ENCODE assay signal across 8 mouse cellular contexts in genomic region chr2:28512798-28513401, GRCm38 (mm10). TPM values are rescaled to one million over a fixed set of nuclear protein-coding genes. Genes with fewer than 3 reads are reported as not detected.
DNase-seq lines count a peak whose midpoint lies in the region; ATAC-seq and TF ChIP-seq lines count a peak whose summit lies in the region.

TSS of gene Ralgds (plus strand) at chr2:28513125.

- H3K4me1 ChIP-seq in heart, embryonic 16.5 days (ENCODE audit: control insufficient read depth, insufficient read depth, low read length), result peaks cover 17% of the 10 kb centered on the region
- peaks cover 14% of the 10 kb centered on the region for H3K4me1 ChIP-seq in liver, postnatal 0 days (ENCODE audit: insufficient read depth)

- no peaks in the 10 kb centered on the region for H3K36me3 ChIP-seq in heart, embryonic 16.5 days (ENCODE audit: control insufficient read depth, insufficient read depth)
- no peaks in the 10 kb centered on the region for H3K36me3 ChIP-seq in liver, postnatal 0 days (replicated peaks; ENCODE audit: insufficient read depth, low read length)

- H3K9me3 ChIP-seq in heart, embryonic 16.5 days (replicated peaks; ENCODE audit: control insufficient read depth, low read length), result no peaks in the 10 kb centered on the region
- H3K9me3 ChIP-seq in liver, postnatal 0 days (ENCODE audit: low read length), result no peaks in the 10 kb centered on the region

- peak within 1 kb of the TSS; percentile 76 for H3K9ac ChIP-seq in heart, embryonic 16.5 days (ENCODE audit: low read length)
- peak within 1 kb of the TSS; percentile 44 for H3K9ac ChIP-seq in liver, postnatal 0 days (replicated peaks)

- peak; percentile 85 for DNase-seq in CD4-positive, CD25-positive, alpha-beta regulatory T cell, adult 2 months (ENCODE audit: low read depth, low spot score)
- peak; percentile 86 for DNase-seq in embryo, embryonic 11 days
- peak; percentile 88 for DNase-seq in kidney, postnatal 14 days
- DNase-seq in liver, postnatal 0 days, result peak; percentile 50
- no peak for DNase-seq in c-Kit-positive CD71-positive TER-119-positive erythroid progenitor cells, embryonic 14.5 days (ENCODE audit: low spot score)

- peak; percentile 16; the same call in 1 of the 2 replicates for TF ChIP-seq CTCF in liver, postnatal 0 days (IDR thresholded peaks at IDR 0.05; ENCODE audit: low read depth)

- H3K27me3 ChIP-seq in heart, embryonic 16.5 days (ENCODE audit: control insufficient read depth, insufficient read depth, low read length), result no peaks in the 10 kb centered on the region; the same call in 1 of the 2 replicates
- peaks cover 25% of the 10 kb centered on the region for H3K27me3 ChIP-seq in liver, postnatal 0 days (ENCODE audit: insufficient read depth, low read length)

- TF ChIP-seq EP300 in liver, postnatal 0 days (IDR thresholded peaks at IDR 0.05; ENCODE audit: low read depth), result no peak

- ATAC-seq in activated CD4-positive, CD25-positive, alpha-beta regulatory T cell, adult 4 months, result peak; percentile 7
- ATAC-seq in heart, embryonic 16.5 days (replicated peaks; ENCODE audit: extremely low read depth, insufficient read depth, low FRiP score), result peak; percentile 52
- ATAC-seq in liver, postnatal 0 days, result peak; percentile 42; the same call in 1 of the 2 replicates
- no peak for ATAC-seq in neutrophil, adult 5-6 weeks (ENCODE audit: extremely low read depth, insufficient number of reproducible peaks, low FRiP score, poor library complexity, severe bottlenecking)

- no peak within 1 kb of the TSS for H3K27ac ChIP-seq in heart, embryonic 16.5 days (ENCODE audit: low read length)
- H3K27ac ChIP-seq in liver, postnatal 0 days (ENCODE audit: low read depth), result no peak within 1 kb of the TSS

- H3K4me3 ChIP-seq in heart, embryonic 16.5 days (ENCODE audit: low read length), result peak within 1 kb of the TSS; percentile 58
- H3K4me3 ChIP-seq in liver, postnatal 0 days (ENCODE audit: low read depth, low read length), result peak within 1 kb of the TSS; percentile 50

- under 1% methylated on average over 58 of the region's 71 CpGs for WGBS in heart, embryonic 16.5 days
- 1% methylated on average over 63 of the region's 71 CpGs for WGBS in liver, postnatal 0 days (ENCODE audit: insufficient replicate concordance)

- H3K4me2 ChIP-seq in heart, embryonic 16.5 days (ENCODE audit: low read depth, low read length), result peak within 1 kb of the TSS; percentile 83
- peak within 1 kb of the TSS; percentile 87 for H3K4me2 ChIP-seq in liver, postnatal 0 days (ENCODE audit: low read depth, low read length)

RNA-seq across cellular contexts. Expression of gene Ralgds, which starts in this region (rescaled TPM):
- polyA plus RNA-seq in activated CD4-positive, CD25-positive, alpha-beta regulatory T cell, adult 4 months (2017; shearing (Covaris generic)), result 1 to 10 TPM; 7.4 to 8.3 TPM
- polyA plus RNA-seq in heart, embryonic 16.5 days (2015; fragmentation: Nextera tagmentation; extraction: Ambion mirVana), result 21.2 and 22.3 TPM in 2 replicates
- 1.8 TPM in 2 replicates for polyA plus RNA-seq in liver, postnatal 0 days (2015; fragmentation: Nextera tagmentation; extraction: Ambion mirVana)
- total RNA-seq in neutrophil, adult 5-6 weeks (2017), result 38.8 and 45.3 TPM in 2 replicates
